Mouse (Mus musculus): ENCODE measurements at regions not wholly inside any gene's neighbourhood (a gene's known extent, or its start where the extent isn't known, plus 50 kb on each side); places are given as distances from the start of the nearest gene placed in this dataset.

GRCm38 (mm10) chr16:30820761-30821160 is 221.2 kb downstream of the Fam43a start:
- TF ChIP-seq CTCF (IDR thresholded peaks at IDR 0.05; ENCODE audit: low read depth) (no peak), EP300 (optimal IDR thresholded peaks at IDR 0.05) (no peak)

All from stomach, postnatal 0 days (tissue).